In genomic region chr2:104490761-104491160, GRCm38 (mm10) we compare ENCODE assay signal across 30 mouse cellular contexts. TPM values are rescaled to one million over a fixed set of nuclear protein-coding genes. Genes with fewer than 3 reads are reported as not detected.
A peak's percentile ranks its signal among the peaks of the same experiment; 100 is the strongest.
DNase-seq lines count a peak whose midpoint lies in the region; ATAC-seq and TF ChIP-seq lines count a peak whose summit lies in the region.
"Had no signal": no experiment of that assay in that cellular context is flagged by ENCODE, and none has a peak within 500 bp of the region (broad histone marks: within the 10 kb centered on the region; RNA-seq: fewer than 3 reads in every experiment).

No protein-coding gene starts in this region.

- H3K4me2 ChIP-seq in heart, embryonic 13.5 days, result peak overlapping the region; percentile 67
- no peak overlapping the region for H3K4me2 ChIP-seq in liver, embryonic 12.5 days
- H3K4me2 ChIP-seq: embryonic facial prominence, embryonic 15.5 days; forebrain, embryonic 12.5 days; limb, embryonic 13.5 days; midbrain, embryonic 13.5 days had no signal

- ATAC-seq in heart, embryonic 13.5 days (ENCODE audit: extremely low read depth, insufficient number of reproducible peaks, low FRiP score, low TSS enrichment), result no peak
- ATAC-seq in liver, embryonic 12.5 days, result no peak
- ATAC-seq: forebrain, postnatal 0 days; midbrain, embryonic 13.5 days had no signal

- no peak for TF ChIP-seq CTCF in liver, adult 2 months (IDR thresholded peaks at IDR 0.05; ENCODE audit: low read depth, low read length)

- intact Hi-C loops in heart, postnatal 10 days (cut with DNase I), result no loop called here

- no peaks in the 10 kb centered on the region for H3K9me3 ChIP-seq in heart, embryonic 13.5 days
- no peaks in the 10 kb centered on the region for H3K9me3 ChIP-seq in liver, embryonic 12.5 days (replicated peaks)
- H3K9me3 ChIP-seq: embryonic facial prominence, embryonic 10.5 days; embryonic facial prominence, embryonic 15.5 days; forebrain, embryonic 12.5 days; G1E; hindbrain, embryonic 13.5 days; limb, embryonic 13.5 days; megakaryocyte, embryonic 14.5 days; midbrain, embryonic 13.5 days had no signal

- DNase-seq in heart, adult 11 months, result peak; percentile 17
- DNase-seq in heart, adult 18-20 months, result no peak
- no peak for DNase-seq in heart, postnatal 10 days
- peak; percentile 98 for DNase-seq in liver, adult 2 months (ENCODE audit: extremely low read depth, low read depth, low spot score)
- peak; percentile 47 for DNase-seq in adipocyte (ENCODE audit: low spot score)
- no peak for DNase-seq in urinary bladder, postnatal 10 days (ENCODE audit: low spot score)
- DNase-seq: adrenal gland, postnatal 10 days; cerebellum, adult 8-10 months; cerebellum, postnatal 25 days; forebrain, postnatal 0 days; gastrocnemius, postnatal 10 days; kidney, adult 11 months; kidney, postnatal 36 days; lung, embryonic 14.5 days; right cerebral cortex, adult 18-20 months; thymus, adult 18-20 months; thymus, postnatal 25 days had no signal

- H3K79me2 ChIP-seq in liver, adult 2 months (ENCODE audit: control insufficient read depth, insufficient read depth, low read length), result peaks cover 16% of the 10 kb centered on the region

- H3K4me1 ChIP-seq in heart, embryonic 13.5 days, result peaks cover 49% of the 10 kb centered on the region
- peaks cover 19% of the 10 kb centered on the region for H3K4me1 ChIP-seq in liver, adult 2 months (ENCODE audit: control insufficient read depth, insufficient read depth, low read length)
- H3K4me1 ChIP-seq in liver, embryonic 12.5 days, result peaks cover 38% of the 10 kb centered on the region

- no peak for TF ChIP-seq POLR2A in liver, adult 2 months (IDR thresholded peaks at IDR 0.05; ENCODE audit: extremely low read depth, insufficient read depth, low read length)

- WGBS in heart, embryonic 13.5 days, result 39% methylated on average over 2 of the region's 2 CpGs
- WGBS in liver, adult 2 months, result 12% methylated on average over 2 of the region's 2 CpGs
- 66% methylated on average over 2 of the region's 2 CpGs for WGBS in liver, embryonic 12.5 days (ENCODE audit: insufficient replicate concordance)

- no peaks in the 10 kb centered on the region for H3K27me3 ChIP-seq in heart, embryonic 13.5 days (replicated peaks)
- no peaks in the 10 kb centered on the region for H3K27me3 ChIP-seq in liver, adult 2 months (ENCODE audit: control insufficient read depth, insufficient read depth, low read length)
- no peaks in the 10 kb centered on the region for H3K27me3 ChIP-seq in liver, embryonic 12.5 days (replicated peaks)
- H3K27me3 ChIP-seq: embryonic facial prominence, embryonic 15.5 days; forebrain, embryonic 12.5 days; hindbrain, embryonic 13.5 days; limb, embryonic 13.5 days; megakaryocyte, embryonic 14.5 days; midbrain, embryonic 13.5 days had no signal

- no peaks in the 10 kb centered on the region for H3K36me3 ChIP-seq in heart, embryonic 13.5 days
- no peaks in the 10 kb centered on the region for H3K36me3 ChIP-seq in liver, adult 2 months (ENCODE audit: control insufficient read depth, insufficient read depth, low read length)
- H3K36me3 ChIP-seq in liver, embryonic 12.5 days, result no peaks in the 10 kb centered on the region
- H3K36me3 ChIP-seq: embryonic facial prominence, embryonic 10.5 days; embryonic facial prominence, embryonic 15.5 days; forebrain, embryonic 12.5 days; hindbrain, embryonic 13.5 days; limb, embryonic 13.5 days; midbrain, embryonic 13.5 days had no signal

- peak overlapping the region; percentile 80 for H3K9ac ChIP-seq in heart, embryonic 13.5 days
- H3K9ac ChIP-seq in liver, adult 2 months (ENCODE audit: low read depth, low read length), result no peak overlapping the region
- H3K9ac ChIP-seq in liver, embryonic 12.5 days, result no peak overlapping the region
- H3K9ac ChIP-seq: embryonic facial prominence, embryonic 15.5 days; forebrain, embryonic 12.5 days; forebrain, postnatal 0 days; hindbrain, embryonic 13.5 days; limb, embryonic 13.5 days; liver, embryonic 14.5 days; lung, embryonic 14.5 days; midbrain, embryonic 13.5 days had no signal

- peak overlapping the region; percentile 26 for H3K4me3 ChIP-seq in heart, embryonic 13.5 days
- no peak overlapping the region for H3K4me3 ChIP-seq in liver, adult 2 months (ENCODE audit: insufficient read depth, low read depth, low read length)
- no peak overlapping the region for H3K4me3 ChIP-seq in liver, embryonic 12.5 days
- H3K4me3 ChIP-seq: embryonic facial prominence, embryonic 10.5 days; embryonic facial prominence, embryonic 15.5 days; forebrain, embryonic 12.5 days; hindbrain, embryonic 13.5 days; limb, embryonic 13.5 days; midbrain, embryonic 13.5 days had no signal

- H3K27ac ChIP-seq in heart, embryonic 13.5 days (replicated peaks), result peak overlapping the region; percentile 45; the same call in 1 of the 2 replicates
- H3K27ac ChIP-seq in liver, adult 2 months (replicated peaks; ENCODE audit: insufficient read depth, low read depth, low read length), result no peak overlapping the region
- H3K27ac ChIP-seq in liver, embryonic 12.5 days, result no peak overlapping the region
- H3K27ac ChIP-seq: embryonic facial prominence, embryonic 10.5 days; embryonic facial prominence, embryonic 15.5 days; forebrain, embryonic 12.5 days; hindbrain, embryonic 13.5 days; layer of hippocampus, adult 2 months; limb, embryonic 13.5 days; liver, embryonic 14.5 days; midbrain, embryonic 13.5 days; stomach, postnatal 0 days had no signal

RNA-seq across cellular contexts. Expression of gene Hipk3, which starts 3.5 kb away (rescaled TPM):
- 100 to 1,000 TPM; 209 to 220 TPM for total RNA-seq in heart, adult 18-20 months (2021)
- 29.9 and 30.6 TPM in 2 replicates for polyA plus RNA-seq in heart, embryonic 13.5 days (2015; fragmentation: Nextera tagmentation; extraction: Ambion mirVana)
- total RNA-seq in heart, postnatal 10 days (2021), result 100 to 1,000 TPM; 194 to 211 TPM
- total RNA-seq in liver, adult 2 months (2014; rRNA removed), result 41.0 and 52.2 TPM in 2 replicates
- polyA plus RNA-seq in liver, adult 2 months (2012; rRNA removed), result 14.9 and 17.9 TPM in 2 replicates
- polyA plus RNA-seq in liver, embryonic 12.5 days (2016; fragmentation: Nextera tagmentation; extraction: Ambion mirVana), result 14.0 and 15.1 TPM in 2 replicates

Comparison
In these comparisons a context has a peak if more than half of its experiments do, and no peak if none do; other contexts are left out.
1. DNase-seq: peak in heart, adult 11 months (single experiment), liver, adult 2 months (single experiment) and adipocyte (single experiment); none in heart, adult 18-20 months (0 of 2), heart, postnatal 10 days (0 of 2) and urinary bladder, postnatal 10 days (single experiment).